Mouse (Mus musculus) forebrain, embryonic 15.5 days (tissue): Measurements from ENCODE around the gene Slc25a42. TPM values are rescaled to one million over a fixed set of nuclear protein-coding genes. Genes with fewer than 3 reads are reported as not detected.

Experiments
- ATAC-seq: fragments of 200-750 bp; cut with Nextera tagmentation; replicated peaks from 2 replicates; pipeline ENCODE4 v1.8.0; 2017; ENCODE audit warnings: mild to moderate bottlenecking, moderate TSS enrichment, moderate library complexity
- H3K27ac ChIP-seq: fragments of 300-500 bp; sonication (generic); replicated peaks from 2 replicates; pipeline ENCODE4 v1.5.1; 2015; ENCODE audit warnings: mild to moderate bottlenecking, inconsistent platforms
- H3K27me3 ChIP-seq: fragments of 300-500 bp; sonication (generic); 2 replicates; pipeline ENCODE4 v1.6.1; 2015; ENCODE audit warnings: inconsistent platforms
- H3K36me3 ChIP-seq: fragments of 300-500 bp; sonication (generic); 2 replicates; pipeline ENCODE4 v1.6.1; 2015; ENCODE audit warnings: mild to moderate bottlenecking, inconsistent platforms
- H3K4me1 ChIP-seq: fragments of 300-500 bp; sonication (generic); 2 replicates; pipeline ENCODE4 v1.6.1; 2015; ENCODE audit warnings: inconsistent platforms
- H3K4me2 ChIP-seq: fragments of 300-500 bp; sonication (generic); replicated peaks from 2 replicates; pipeline ENCODE4 v1.6.1; 2015; ENCODE audit warnings: mild to moderate bottlenecking, inconsistent platforms
- H3K4me3 ChIP-seq: fragments of 300-500 bp; sonication (generic); 2 replicates; pipeline ENCODE4 v1.5.1; 2015; ENCODE audit warnings: mild to moderate bottlenecking, inconsistent platforms
- H3K9ac ChIP-seq: fragments of 300-500 bp; sonication (generic); replicated peaks from 2 replicates; pipeline ENCODE4 v1.6.1; 2015; ENCODE audit warnings: mild to moderate bottlenecking, inconsistent platforms
- H3K9me3 ChIP-seq: fragments of 300-500 bp; sonication (generic); 2 replicates; pipeline ENCODE4 v1.6.1; 2016; ENCODE audit warnings: inconsistent platforms
- WGBS: fragments of 180-500 bp; shearing (Covaris S2); methylation state at CpG from one replicate; pipeline ENCODE4 v1.1.7; 2015; ENCODE audit warnings: mixed read lengths; 5-methylcytosine and 5-hydroxymethylcytosine counted together
- polyA plus RNA-seq: library from polyadenylated mRNA; unstranded; fragments of >200 nt; fragmentation: Nextera tagmentation; extraction: Ambion mirVana; gene quantifications from 2 replicates; pipeline ENCODE4 v1.2.1, GENCODE M21; 2015

Slc25a42 gene
- polyA plus RNA-seq, 1 experiment from 2014 or later, result 3.8 TPM

GRCm38 (mm10) chr8:70181903-70182252 is 30.2 kb downstream of the Slc25a42 start:
- no peak overlapping the region for H3K9ac ChIP-seq
- no peaks in the 10 kb centered on the region for H3K4me1 ChIP-seq

GRCm38 (mm10) chr8:70181212-70181902 is 30.7 kb downstream of the Slc25a42 start:
- WGBS, result 93% methylated on average over 16 of the region's 16 CpGs
- H3K27ac ChIP-seq, result no peak overlapping the region
- no peaks in the 10 kb centered on the region for H3K4me1 ChIP-seq
- H3K9me3 ChIP-seq, result no peaks in the 10 kb centered on the region
- ATAC-seq, result no peak
- H3K4me3 ChIP-seq, result no peak overlapping the region
- no peaks in the 10 kb centered on the region for H3K27me3 ChIP-seq
- peaks cover 28% of the 10 kb centered on the region for H3K36me3 ChIP-seq
- H3K9ac ChIP-seq, result no peak overlapping the region
- H3K4me2 ChIP-seq, result no peak overlapping the region

More at GRCm38 (mm10) chr8:70181903-70182252, 30.2 kb downstream of the Slc25a42 start:
- H3K27me3 ChIP-seq, result no peaks in the 10 kb centered on the region
- 75% methylated on average over 2 of the region's 2 CpGs for whole genome bisulfite sequencing
- no peaks in the 10 kb centered on the region for H3K9me3 ChIP-seq
- no peak overlapping the region for H3K27ac ChIP-seq
- ATAC-seq, result no peak
- no peak overlapping the region for H3K4me3 ChIP-seq
- no peak overlapping the region for H3K4me2 ChIP-seq
- H3K36me3 ChIP-seq, result peaks cover 28% of the 10 kb centered on the region

GRCm38 (mm10) chr8:70179082-70179481 is 33.0 kb downstream of the Slc25a42 start:
- peaks cover 2% of the 10 kb centered on the region for H3K4me1 ChIP-seq
- peaks cover 28% of the 10 kb centered on the region for H3K36me3 ChIP-seq
- H3K4me3 ChIP-seq, result no peak overlapping the region
- no peak for ATAC-seq
- WGBS, result 93% methylated on average over 4 of the region's 4 CpGs
- no peaks in the 10 kb centered on the region for H3K27me3 ChIP-seq
- H3K9me3 ChIP-seq, result no peaks in the 10 kb centered on the region
- H3K4me2 ChIP-seq, result no peak overlapping the region
- no peak overlapping the region for H3K9ac ChIP-seq
- H3K27ac ChIP-seq, result no peak overlapping the region

GRCm38 (mm10) chr8:70178231-70178630 is 33.9 kb downstream of the Slc25a42 start:
- Histone ChIP-seq H3K36me3 (peaks cover 26% of the 10 kb centered on the region), H3K9ac (no peak overlapping the region), H3K4me1 (peaks cover 10% of the 10 kb centered on the region), H3K27me3 (no peaks in the 10 kb centered on the region), H3K27ac (no peak overlapping the region), H3K4me2 (no peak overlapping the region), H3K4me3 (no peak overlapping the region), H3K9me3 (no peaks in the 10 kb centered on the region)
- no peak for ATAC-seq
- WGBS, result 96% methylated on average over 2 of the region's 2 CpGs

- ATAC-seq, result no peak
Measured at GRCm38 (mm10) chr8:70174079-70174478, 38.0 kb downstream of the Slc25a42 start.

GRCm38 (mm10) chr8:70173320-70173719 is 38.8 kb downstream of the Slc25a42 start:
- Histone ChIP-seq H3K4me3 (peak overlapping the region; percentile 71; the same call in 1 of the 2 replicates), H3K4me1 (peaks cover 20% of the 10 kb centered on the region), H3K27me3 (no peaks in the 10 kb centered on the region), H3K4me2 (peak overlapping the region; percentile 47), H3K9me3 (no peaks in the 10 kb centered on the region), H3K9ac (no peak overlapping the region), H3K36me3 (peaks cover 4% of the 10 kb centered on the region; the same call in 1 of the 2 replicates), H3K27ac (no peak overlapping the region)
- ATAC-seq, result no peak
- WGBS, result 80% methylated on average over 5 of the region's 5 CpGs

More at GRCm38 (mm10) chr8:70174079-70174478, 38.0 kb downstream of the Slc25a42 start:
- Histone ChIP-seq H3K9ac (no peak overlapping the region), H3K4me3 (no peak overlapping the region), H3K36me3 (peaks cover 8% of the 10 kb centered on the region; the same call in 1 of the 2 replicates), H3K4me2 (no peak overlapping the region), H3K9me3 (no peaks in the 10 kb centered on the region), H3K27me3 (no peaks in the 10 kb centered on the region), H3K27ac (no peak overlapping the region), H3K4me1 (peaks cover 20% of the 10 kb centered on the region)
- 92% methylated on average over 7 of the region's 7 CpGs for WGBS

GRCm38 (mm10) chr8:70172043-70172681 is 39.9 kb downstream of the Slc25a42 start, which contains the start of gene Tmem161a:
Tmem161a (plus strand) TSS chr8:70172356.
- Histone ChIP-seq H3K4me2 (peak within 1 kb of the TSS; percentile 47), H3K36me3 (no peaks in the 10 kb centered on the region), H3K27me3 (no peaks in the 10 kb centered on the region), H3K4me1 (peaks cover 20% of the 10 kb centered on the region), H3K27ac (no peak within 1 kb of the TSS), H3K9me3 (no peaks in the 10 kb centered on the region), H3K4me3 (peak within 1 kb of the TSS; percentile 71), H3K9ac (peak within 1 kb of the TSS; percentile 63)
- ATAC-seq, result peak; percentile 98
- WGBS, result 2% methylated on average over 27 of the region's 27 CpGs

DNA sequence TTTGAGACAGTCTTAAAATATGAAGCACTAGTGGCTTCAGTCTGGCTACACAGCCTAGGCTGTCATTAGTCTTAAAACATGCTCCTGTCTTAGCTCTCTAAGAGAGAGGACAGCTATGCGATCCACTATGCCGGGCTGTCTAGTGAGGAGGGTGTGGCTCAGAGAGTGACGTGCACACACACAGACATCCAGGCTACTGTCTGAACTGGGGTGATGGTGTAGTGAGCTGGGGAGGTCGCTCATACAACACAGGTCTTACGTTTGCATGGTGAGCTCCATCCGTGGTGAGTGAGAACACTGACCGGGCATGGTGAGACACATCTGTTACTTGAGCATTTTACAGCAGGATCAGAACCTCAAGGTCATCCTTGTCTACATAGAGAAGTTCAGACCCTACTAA is 40.9 kb downstream of the Slc25a42 start:
- Histone ChIP-seq H3K27me3 (no peaks in the 10 kb centered on the region), H3K27ac (no peak overlapping the region), H3K9ac (no peak overlapping the region), H3K36me3 (no peaks in the 10 kb centered on the region), H3K4me2 (peak overlapping the region; percentile 47; the same call in 1 of the 2 replicates), H3K9me3 (no peaks in the 10 kb centered on the region), H3K4me1 (peaks cover 24% of the 10 kb centered on the region), H3K4me3 (no peak overlapping the region)
- 92% methylated on average over 7 of the region's 7 CpGs for WGBS
- no peak for ATAC-seq

- Histone ChIP-seq H3K4me1 (peaks cover 24% of the 10 kb centered on the region), H3K4me3 (no peak overlapping the region), H3K9ac (no peak overlapping the region), H3K4me2 (no peak overlapping the region), H3K9me3 (no peaks in the 10 kb centered on the region), H3K27me3 (no peaks in the 10 kb centered on the region), H3K27ac (no peak overlapping the region), H3K36me3 (no peaks in the 10 kb centered on the region)
- ATAC-seq, result no peak
- WGBS, result 85% methylated on average over 3 of the region's 3 CpGs
Measured at GRCm38 (mm10) chr8:70170748-70171147, 41.4 kb downstream of the Slc25a42 start.

DNA sequence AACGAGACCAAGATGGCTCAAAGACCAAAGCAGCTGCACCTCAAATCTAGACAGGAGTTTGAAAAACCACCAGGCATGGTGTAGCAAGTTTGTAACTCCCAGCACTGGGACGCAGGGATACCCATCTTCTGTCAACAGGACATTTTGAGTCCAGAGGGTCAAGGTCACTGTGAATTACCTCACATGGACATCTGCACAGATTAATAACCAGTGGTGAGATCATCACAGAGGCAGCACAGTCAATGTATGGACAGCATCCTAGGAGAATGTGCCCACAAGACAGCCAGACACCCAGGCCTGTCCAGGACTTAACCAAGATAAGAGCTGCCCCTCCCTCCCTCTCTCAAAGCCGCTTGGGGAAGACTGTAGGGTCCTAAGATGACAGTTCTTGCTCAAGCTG is 42.0 kb downstream of the Slc25a42 start:
- H3K27me3 ChIP-seq, result no peaks in the 10 kb centered on the region; the same call in 1 of the 2 replicates
- no peak overlapping the region for H3K4me2 ChIP-seq
- no peak overlapping the region for H3K27ac ChIP-seq
- H3K36me3 ChIP-seq, result no peaks in the 10 kb centered on the region
- ATAC-seq, result no peak
- 86% methylated on average over 3 of the region's 3 CpGs for WGBS
- H3K9me3 ChIP-seq, result no peaks in the 10 kb centered on the region
- H3K4me1 ChIP-seq, result peaks cover 24% of the 10 kb centered on the region
- H3K4me3 ChIP-seq, result no peak overlapping the region
- H3K9ac ChIP-seq, result no peak overlapping the region

DNA sequence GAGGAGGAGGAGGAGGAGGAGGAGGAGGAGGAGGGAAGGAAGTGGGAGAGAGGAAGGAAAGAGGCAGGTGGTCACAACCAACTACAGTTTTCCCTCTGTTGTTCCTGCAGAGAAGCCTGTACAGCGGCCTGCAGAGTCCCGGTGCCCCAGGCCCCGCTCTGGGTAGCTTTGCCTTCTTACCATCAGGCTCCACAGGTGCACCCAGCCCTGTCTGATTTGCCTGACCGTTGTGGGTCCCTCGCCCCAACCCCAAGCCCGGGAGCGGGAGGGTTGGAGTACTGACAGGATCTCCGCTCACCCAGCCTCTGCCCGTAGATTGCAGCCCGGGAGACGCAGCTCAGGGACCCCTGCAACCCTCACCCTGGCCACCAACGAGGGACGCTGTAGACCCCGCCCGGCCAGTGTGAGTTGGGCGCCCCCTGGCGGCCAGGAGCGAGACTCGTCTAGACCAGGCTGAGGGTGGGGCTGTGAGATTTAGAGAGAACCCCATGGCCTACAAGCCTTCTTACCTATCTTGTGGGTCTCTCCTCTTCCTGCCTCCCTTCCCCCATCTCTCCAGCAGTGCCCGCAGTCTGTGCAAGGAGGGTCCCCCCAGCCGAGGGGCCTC is 45.5 kb downstream of the Slc25a42 start:
- Histone ChIP-seq H3K4me2 (peak overlapping the region; percentile 51), H3K36me3 (no peaks in the 10 kb centered on the region), H3K27ac (no peak overlapping the region), H3K27me3 (no peaks in the 10 kb centered on the region; the same call in 1 of the 2 replicates), H3K4me3 (peak overlapping the region; percentile 28), H3K9ac (0 out of 2 replicates have a peak overlapping the region, but pooled peaks have one; percentile 13), H3K4me1 (0 out of 2 replicates have a peak, but pooled peaks cover 5% of the 10 kb centered on the region), H3K9me3 (no peaks in the 10 kb centered on the region)
- peak; percentile 82 for ATAC-seq
- WGBS, result 2% methylated on average over 21 of the region's 21 CpGs

GRCm38 (mm10) chr8:70163316-70163715 is 48.8 kb downstream of the Slc25a42 start:
- Histone ChIP-seq H3K27ac (no peak overlapping the region), H3K36me3 (no peaks in the 10 kb centered on the region), H3K9ac (no peak overlapping the region), H3K4me1 (peaks cover 9% of the 10 kb centered on the region; the same call in 1 of the 2 replicates), H3K4me2 (no peak overlapping the region), H3K9me3 (no peaks in the 10 kb centered on the region), H3K27me3 (no peaks in the 10 kb centered on the region; the same call in 1 of the 2 replicates), H3K4me3 (no peak overlapping the region)
- 80% methylated on average over 3 of the region's 3 CpGs for WGBS
- no peak for ATAC-seq
